Mouse (Mus musculus): ENCODE measurements around the gene Chic2.

- TF ChIP-seq ZNF384 (IDR thresholded peaks at IDR 0.05; ENCODE audit: low read depth, low read length) (no peak), HCFC1 (IDR thresholded peaks at IDR 0.05; ENCODE audit: borderline replicate concordance, insufficient read depth, low read length) (no peak), MAFK (IDR thresholded peaks at IDR 0.05; ENCODE audit: insufficient read depth, low read depth, low read length) (no peak), CHD2 (IDR thresholded peaks at IDR 0.05; ENCODE audit: low read depth, low read length) (no peak)
These were observed 69.7 kb downstream of the Chic2 start for GRCm38 (mm10) chr5:74974726-74975411.

All from ES-E14 (cell line).